Mouse (Mus musculus): ENCODE measurements around the gene Slc25a48.

Slc25a48 gene

DNA sequence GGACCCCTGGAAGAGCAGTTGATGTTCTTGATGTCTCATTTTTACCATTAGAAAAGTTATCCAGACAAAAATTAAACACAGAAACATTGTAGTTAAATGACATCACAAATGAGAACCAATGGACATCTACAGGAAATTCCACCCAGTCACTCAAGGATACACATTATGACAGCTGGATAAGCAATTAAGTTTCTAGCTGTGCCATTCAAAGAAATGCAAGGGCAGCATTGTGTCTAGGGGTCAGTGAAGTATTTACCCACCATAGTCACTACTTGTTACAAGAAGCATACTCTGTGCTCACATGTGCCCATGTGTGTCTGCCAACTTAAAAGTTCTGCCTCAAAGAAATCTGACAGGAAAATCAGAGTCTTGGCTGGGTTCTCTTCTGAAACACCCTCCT lies 75.4 kb downstream of the Slc25a48 start:
- DNase-seq (ENCODE audit: low read depth), result no peak

DNA sequence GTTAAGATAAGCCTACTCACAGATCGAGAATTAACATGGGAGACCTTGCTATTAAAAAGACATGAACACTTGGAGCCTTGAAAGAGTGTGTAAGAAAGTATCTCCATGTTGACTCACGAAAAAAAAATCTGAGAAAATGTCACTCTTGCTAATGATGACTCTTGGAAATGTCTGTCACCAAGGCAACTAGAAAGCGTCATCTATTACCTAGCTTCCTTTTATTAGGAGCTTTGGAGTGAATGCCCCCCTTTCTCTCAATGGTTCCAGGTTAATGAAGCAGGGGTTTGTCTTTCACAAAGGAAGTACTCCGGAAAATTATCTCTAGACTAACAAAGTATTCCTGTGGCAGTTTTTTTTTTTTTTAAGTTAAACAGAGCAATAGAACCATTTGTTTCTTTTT lies 78.2 kb downstream of the Slc25a48 start:
- DNase-seq (ENCODE audit: low read depth), result no peak

DNA sequence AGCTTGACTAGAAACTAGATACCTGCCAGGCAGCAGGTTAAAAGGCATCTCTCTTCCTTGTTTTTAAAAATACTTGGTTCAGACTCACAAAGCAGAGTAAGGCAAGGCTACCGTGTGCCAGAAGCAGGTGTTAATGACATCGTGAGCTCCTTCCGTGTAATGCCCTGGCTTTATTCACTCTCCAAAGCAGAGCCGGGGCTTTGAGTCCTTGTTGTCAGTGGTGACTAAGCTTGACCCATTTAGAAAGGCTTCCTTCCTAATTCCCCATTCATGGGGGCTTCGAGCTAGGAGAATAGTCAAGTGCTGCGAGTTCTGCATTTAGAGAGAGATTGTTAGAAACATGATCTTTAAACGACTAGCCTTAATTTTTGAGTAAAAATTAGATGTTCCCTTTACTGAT lies 78.7 kb downstream of the Slc25a48 start:
- DNase-seq (ENCODE audit: low read depth), result no peak

DNA sequence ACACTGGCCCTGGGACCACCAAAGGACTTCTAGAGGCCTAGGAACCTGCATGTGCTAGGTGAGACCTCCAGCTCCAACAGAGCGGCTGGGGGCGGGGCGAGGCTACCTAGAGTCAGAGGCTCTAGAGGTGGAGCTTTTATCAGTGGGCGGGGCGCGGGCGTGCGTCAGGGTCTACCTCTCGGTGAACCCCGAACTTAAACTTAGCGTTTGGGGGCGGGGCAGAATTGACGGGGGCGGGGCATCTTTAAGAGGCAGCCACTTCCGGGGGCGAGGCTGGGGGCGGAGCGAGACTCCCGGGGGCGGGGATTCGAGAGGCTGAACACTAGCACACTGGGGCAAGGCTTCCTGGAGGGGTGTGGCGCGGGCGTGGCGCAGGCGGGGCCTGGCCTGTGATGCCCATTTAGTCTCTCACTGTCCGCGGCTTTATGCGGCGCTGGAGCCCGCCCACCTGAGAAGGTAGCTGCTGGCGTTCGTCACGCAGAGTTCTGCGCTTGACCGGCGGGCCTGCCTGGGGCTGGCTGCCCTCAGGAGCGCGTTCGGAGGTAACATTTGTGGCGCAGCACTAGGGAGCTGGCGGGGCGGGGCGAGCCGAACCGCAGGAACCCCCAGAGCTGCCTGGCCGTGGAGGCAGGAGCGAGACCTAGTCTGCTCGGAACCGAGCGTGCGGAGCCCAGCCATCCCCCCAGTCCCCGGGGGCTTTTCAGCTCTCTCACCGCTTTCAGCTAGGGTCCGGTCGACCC lies 84.1 kb downstream of the Slc25a48 start, which contains the start of gene Fbxl21:
Gene Fbxl21 (plus strand): TSS at position 392 of the 740 bp plus-strand sequence.
- peak; percentile 86 for DNase-seq (ENCODE audit: low read depth)

DNA sequence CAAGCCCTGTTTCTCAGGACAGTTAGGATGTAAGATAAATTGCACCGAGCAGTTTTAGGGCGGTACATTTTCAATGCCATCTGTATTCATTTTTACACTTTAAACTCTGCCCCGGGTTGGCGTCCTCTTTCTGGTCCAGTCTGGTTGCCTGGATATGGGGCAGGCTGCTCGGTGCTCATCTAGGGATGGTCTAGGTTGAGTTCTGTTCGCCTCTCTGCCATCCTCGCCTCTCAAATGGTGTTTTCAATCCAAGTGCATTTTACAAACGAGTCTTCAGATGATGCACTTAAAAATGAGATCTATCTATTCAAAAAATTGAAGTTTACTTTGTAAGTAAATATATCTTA lies 84.6 kb downstream of the Slc25a48 start:
- no peak for DNase-seq (ENCODE audit: low read depth)
